Mouse (Mus musculus) stomach, embryonic 16.5 days (tissue): Measurements from ENCODE around the gene Kcnd3. TPM values are rescaled to one million over a fixed set of nuclear protein-coding genes. Genes with fewer than 3 reads are reported as not detected.

Experiments used
- ATAC-seq: fragments of 200-750 bp; cut with Nextera tagmentation; 2 replicates; pipeline ENCODE4 v1.8.0; 2017; ENCODE audit warnings: moderate number of reproducible peaks, moderate TSS enrichment; ENCODE audit not compliant: insufficient read depth, low FRiP score
- H3K27ac ChIP-seq: fragments of 300-500 bp; sonication (generic); 2 replicates; pipeline ENCODE4 v1.5.1; 2014; ENCODE audit warnings: low read length
- H3K27me3 ChIP-seq: fragments of 300-500 bp; sonication (generic); 2 replicates; pipeline ENCODE4 v1.6.1; 2014; ENCODE audit warnings: low read length, control low read depth, mixed read lengths; ENCODE audit not compliant: control insufficient read depth, insufficient read depth
- H3K36me3 ChIP-seq: fragments of 300-500 bp; sonication (generic); 2 replicates; pipeline ENCODE4 v1.6.1; 2014; ENCODE audit warnings: low read length; ENCODE audit not compliant: control insufficient read depth, insufficient read depth
- H3K4me1 ChIP-seq: fragments of 300-500 bp; sonication (generic); 2 replicates; pipeline ENCODE4 v1.6.1; 2014; ENCODE audit warnings: low read length, control low read depth, mixed read lengths; ENCODE audit not compliant: control insufficient read depth, insufficient read depth
- H3K4me2 ChIP-seq: fragments of 300-500 bp; sonication (generic); 2 replicates; pipeline ENCODE4 v1.6.1; 2014; ENCODE audit warnings: low read depth, low read length, mixed read lengths
- H3K4me3 ChIP-seq: fragments of 300-500 bp; sonication (generic); replicated peaks from 2 replicates; pipeline ENCODE4 v1.5.1; 2014; ENCODE audit warnings: mild to moderate bottlenecking, low read length
- H3K9ac ChIP-seq: fragments of 300-500 bp; sonication (generic); 2 replicates; pipeline ENCODE4 v1.6.1; 2014; ENCODE audit warnings: low read length
- H3K9me3 ChIP-seq: fragments of 300-500 bp; sonication (generic); replicated peaks from 2 replicates; pipeline ENCODE4 v1.6.1; 2016; ENCODE audit warnings: low read length, control low read depth; ENCODE audit not compliant: control insufficient read depth
- WGBS: fragments of 180-500 bp; shearing (Covaris S2); extraction: QIAGEN DNeasy Blood & Tissue Kit; methylation state at CpG from one replicate; pipeline ENCODE4 v1.1.7; 2014; 5-methylcytosine and 5-hydroxymethylcytosine counted together
- polyA plus RNA-seq: library from polyadenylated mRNA; unstranded; fragments of >200 nt; fragmentation: Nextera tagmentation; extraction: Ambion mirVana; gene quantifications from 2 replicates; pipeline ENCODE4 v1.2.1, GENCODE M21; 2015

The Kcnd3 gene
- polyA plus RNA-seq, 1 experiment from 2014 or later: 5.6 TPM

- peak within 1 kb of the TSS; percentile 81 for H3K4me2 ChIP-seq
- ATAC-seq: peak; percentile 97
- H3K9me3 ChIP-seq: no peaks in the 10 kb centered on the region
- H3K4me3 ChIP-seq: peak within 1 kb of the TSS; percentile 97
- no peaks in the 10 kb centered on the region for H3K4me1 ChIP-seq
- H3K9ac ChIP-seq: peak within 1 kb of the TSS; percentile 97
- H3K27ac ChIP-seq: peak within 1 kb of the TSS; percentile 85
- under 1% methylated on average over 72 of the region's 72 CpGs for WGBS
- peaks cover 4% of the 10 kb centered on the region; the same call in 1 of the 2 replicates for H3K36me3 ChIP-seq
- no peaks in the 10 kb centered on the region for H3K27me3 ChIP-seq
Measured at GRCm38 (mm10) chr3:105687324-105688060, 235.4 kb downstream of the Kcnd3 start, which contains the start of gene Ddx20. Ddx20 (minus strand) TSS chr3:105687574.

- no peak overlapping the region for H3K4me2 ChIP-seq
- WGBS: 72% methylated on average over 2 of the region's 2 CpGs
- no peak for ATAC-seq
Measured at GRCm38 (mm10) chr3:105688536-105688935, 236.4 kb downstream of the Kcnd3 start.

GRCm38 (mm10) chr3:105693327-105694080, 241.4 kb downstream of the Kcnd3 start:
- Histone ChIP-seq H3K27ac (no peak overlapping the region), H3K9ac (no peak overlapping the region), H3K9me3 (no peaks in the 10 kb centered on the region), H3K4me1 (peaks cover 3% of the 10 kb centered on the region; the same call in 1 of the 2 replicates), H3K36me3 (no peaks in the 10 kb centered on the region), H3K4me3 (no peak overlapping the region), H3K27me3 (0 out of 2 replicates have a peak, but pooled peaks cover 3% of the 10 kb centered on the region), H3K4me2 (no peak overlapping the region)
- WGBS: 67% methylated on average over 14 of the region's 14 CpGs
- no peak for ATAC-seq

More at GRCm38 (mm10) chr3:105688536-105688935, 236.4 kb downstream of the Kcnd3 start:
- Histone ChIP-seq H3K4me1 (no peaks in the 10 kb centered on the region), H3K27ac (no peak overlapping the region), H3K36me3 (no peaks in the 10 kb centered on the region), H3K9ac (no peak overlapping the region), H3K4me3 (no peak overlapping the region), H3K27me3 (no peaks in the 10 kb centered on the region), H3K9me3 (no peaks in the 10 kb centered on the region)

GRCm38 (mm10) chr3:105695476-105696386, 243.6 kb downstream of the Kcnd3 start:
- Histone ChIP-seq H3K4me1 (peaks cover 8% of the 10 kb centered on the region), H3K4me2 (peak overlapping the region; percentile 0; the same call in 1 of the 2 replicates), H3K9ac (0 out of 2 replicates have a peak overlapping the region, but pooled peaks have one; percentile 26), H3K27me3 (0 out of 2 replicates have a peak, but pooled peaks cover 3% of the 10 kb centered on the region), H3K27ac (peak overlapping the region; percentile 78), H3K4me3 (no peak overlapping the region), H3K9me3 (no peaks in the 10 kb centered on the region), H3K36me3 (no peaks in the 10 kb centered on the region)
- WGBS: 35% methylated on average over 20 of the region's 20 CpGs
- peak; percentile 80; the same call in 1 of the 2 replicates for ATAC-seq

GRCm38 (mm10) chr3:105696387-105697147, 244.4 kb downstream of the Kcnd3 start:
- 67% methylated on average over 17 of the region's 17 CpGs for WGBS
- ATAC-seq: no peak
- H3K4me3 ChIP-seq: no peak overlapping the region
- peaks cover 12% of the 10 kb centered on the region for H3K4me1 ChIP-seq
- peak overlapping the region; percentile 17; the same call in 1 of the 2 replicates for H3K9ac ChIP-seq
- 0 out of 2 replicates have a peak, but pooled peaks cover 3% of the 10 kb centered on the region for H3K27me3 ChIP-seq
- H3K27ac ChIP-seq: peak overlapping the region; percentile 78; the same call in 1 of the 2 replicates
- no peaks in the 10 kb centered on the region for H3K36me3 ChIP-seq
- H3K4me2 ChIP-seq: no peak overlapping the region
- no peaks in the 10 kb centered on the region for H3K9me3 ChIP-seq

GRCm38 (mm10) chr3:105697148-105697441, 245.0 kb downstream of the Kcnd3 start:
- H3K36me3 ChIP-seq: no peaks in the 10 kb centered on the region
- no peak for ATAC-seq
- no peaks in the 10 kb centered on the region for H3K9me3 ChIP-seq
- H3K4me2 ChIP-seq: no peak overlapping the region
- H3K4me1 ChIP-seq: peaks cover 17% of the 10 kb centered on the region
- no peak overlapping the region for H3K4me3 ChIP-seq
- 72% methylated on average over 5 of the region's 5 CpGs for WGBS
- H3K27ac ChIP-seq: 0 out of 2 replicates have a peak overlapping the region, but pooled peaks have one; percentile 78
- H3K9ac ChIP-seq: no peak overlapping the region
- H3K27me3 ChIP-seq: peaks cover 3% of the 10 kb centered on the region; the same call in 1 of the 2 replicates

- Histone ChIP-seq H3K4me1 (peaks cover 18% of the 10 kb centered on the region), H3K4me3 (no peak overlapping the region), H3K27ac (no peak overlapping the region), H3K9me3 (no peaks in the 10 kb centered on the region), H3K36me3 (no peaks in the 10 kb centered on the region), H3K27me3 (peaks cover 6% of the 10 kb centered on the region; the same call in 1 of the 2 replicates), H3K4me2 (no peak overlapping the region), H3K9ac (no peak overlapping the region)
- no peak for ATAC-seq
- 61% methylated on average over 1 of the region's 1 CpGs for WGBS
Measured at GRCm38 (mm10) chr3:105698311-105698710, 246.2 kb downstream of the Kcnd3 start.
